Mouse (Mus musculus): Measurements from ENCODE around the gene Clpsl2. TPM values are rescaled to one million over a fixed set of nuclear protein-coding genes. Genes with fewer than 3 reads are reported as not detected.

The Clpsl2 gene
- polyA plus RNA-seq, 1 experiment from 2014 or later, result not detected

DNA sequence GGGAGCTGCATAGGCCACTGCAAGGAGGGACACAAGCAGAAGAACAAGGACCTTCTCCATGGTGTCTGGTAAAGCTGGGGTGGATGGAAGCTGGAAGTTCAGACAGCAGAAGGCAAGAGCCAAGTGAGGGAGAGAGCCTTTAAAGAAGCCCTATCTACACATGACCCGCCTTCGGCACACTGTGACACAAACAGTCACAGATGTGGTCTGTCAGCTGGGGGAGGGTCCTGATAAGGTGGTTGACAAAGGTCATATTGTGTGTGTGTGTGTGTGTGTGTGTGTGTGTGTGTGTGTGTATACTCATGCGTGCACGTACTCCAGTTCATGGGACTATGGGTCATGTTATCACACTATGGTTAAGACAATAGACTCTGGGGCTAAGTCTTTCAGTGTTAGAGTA lies 11.4 kb downstream of the Clpsl2 start, which contains the start of gene Clps:
Gene Clps (minus strand): TSS at position 169 of the 400 bp plus-strand sequence.
- ATAC-seq (replicated peaks; ENCODE audit: low FRiP score), result no peak
- Histone ChIP-seq H3K4me2 (no peak within 1 kb of the TSS), H3K36me3 (ENCODE audit: control insufficient read depth, insufficient read depth, low read length) (no peaks in the 10 kb centered on the region), H3K27me3 (replicated peaks; ENCODE audit: control insufficient read depth, insufficient read depth, low read length) (no peaks in the 10 kb centered on the region), H3K4me1 (replicated peaks; ENCODE audit: control insufficient read depth, insufficient read depth, low read length) (peaks cover 7% of the 10 kb centered on the region; the same call in 1 of the 2 replicates), H3K9ac (ENCODE audit: low read depth, low read length) (no peak within 1 kb of the TSS), H3K9me3 (ENCODE audit: control insufficient read depth, low read length) (no peaks in the 10 kb centered on the region), H3K27ac (ENCODE audit: low read depth, low read length) (no peak within 1 kb of the TSS), H3K4me3 (ENCODE audit: low read depth, low read length) (no peak within 1 kb of the TSS)
- 63% methylated on average over 4 of the region's 4 CpGs for WGBS
- DNase-seq (ENCODE audit: low spot score), result no peak

- Histone ChIP-seq H3K9me3 (ENCODE audit: control insufficient read depth, low read length) (no peaks in the 10 kb centered on the region), H3K36me3 (ENCODE audit: control insufficient read depth, insufficient read depth, low read length) (no peaks in the 10 kb centered on the region), H3K27ac (ENCODE audit: low read depth, low read length) (no peak overlapping the region), H3K9ac (ENCODE audit: low read depth, low read length) (no peak overlapping the region), H3K4me1 (replicated peaks; ENCODE audit: control insufficient read depth, insufficient read depth, low read length) (peaks cover 5% of the 10 kb centered on the region; the same call in 1 of the 2 replicates), H3K27me3 (replicated peaks; ENCODE audit: control insufficient read depth, insufficient read depth, low read length) (no peaks in the 10 kb centered on the region), H3K4me3 (ENCODE audit: low read depth, low read length) (no peak overlapping the region), H3K4me2 (no peak overlapping the region)
- WGBS, result 56% methylated on average over 7 of the region's 7 CpGs
- ATAC-seq (replicated peaks; ENCODE audit: low FRiP score) (no peak), DNase-seq (ENCODE audit: low spot score) (no peak)
Measured at GRCm38 (mm10) chr17:28561613-28562012, 12.4 kb downstream of the Clpsl2 start.

DNA sequence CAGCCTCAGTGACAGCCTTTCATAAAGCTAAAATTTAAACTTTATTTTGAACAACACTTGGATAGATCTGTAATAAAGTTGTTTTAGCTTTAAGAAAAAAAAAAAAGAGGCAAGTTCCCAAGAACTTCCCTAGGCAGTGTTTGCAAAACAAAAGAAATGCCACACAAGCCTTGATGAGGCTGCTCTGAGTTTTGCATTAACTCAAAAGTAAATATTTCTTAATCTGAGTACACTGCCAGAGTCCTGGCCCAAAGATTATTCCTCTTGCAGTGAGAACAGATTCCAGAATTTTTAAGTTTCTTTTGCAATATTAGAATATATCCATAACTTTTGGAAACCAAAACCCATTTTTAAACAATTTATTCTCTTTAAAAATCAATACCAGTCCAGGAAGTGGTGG lies 16.0 kb downstream of the Clpsl2 start:
- H3K27ac ChIP-seq (ENCODE audit: low read depth, low read length), result no peak overlapping the region
- no peaks in the 10 kb centered on the region for H3K27me3 ChIP-seq (replicated peaks; ENCODE audit: control insufficient read depth, insufficient read depth, low read length)
- no peak overlapping the region for H3K4me3 ChIP-seq (ENCODE audit: low read depth, low read length)
- H3K9ac ChIP-seq (ENCODE audit: low read depth, low read length), result no peak overlapping the region
- DNase-seq (ENCODE audit: low spot score) (no peak), ATAC-seq (replicated peaks; ENCODE audit: low FRiP score) (no peak)
- H3K36me3 ChIP-seq (ENCODE audit: control insufficient read depth, insufficient read depth, low read length), result no peaks in the 10 kb centered on the region
- no peaks in the 10 kb centered on the region for H3K9me3 ChIP-seq (ENCODE audit: control insufficient read depth, low read length)
- H3K4me2 ChIP-seq, result no peak overlapping the region
- H3K4me1 ChIP-seq (replicated peaks; ENCODE audit: control insufficient read depth, insufficient read depth, low read length), result no peaks in the 10 kb centered on the region

GRCm38 (mm10) chr17:28567541-28567940 lies 18.3 kb downstream of the Clpsl2 start:
- no peak overlapping the region for H3K4me2 ChIP-seq
- no peaks in the 10 kb centered on the region for H3K27me3 ChIP-seq (replicated peaks; ENCODE audit: control insufficient read depth, insufficient read depth, low read length)
- no peak for ATAC-seq (replicated peaks; ENCODE audit: low FRiP score)
- no peak overlapping the region for H3K27ac ChIP-seq (ENCODE audit: low read depth, low read length)
- no peak overlapping the region for H3K4me3 ChIP-seq (ENCODE audit: low read depth, low read length)
- WGBS, result 46% methylated on average over 3 of the region's 3 CpGs
- no peak overlapping the region for H3K9ac ChIP-seq (ENCODE audit: low read depth, low read length)
- no peaks in the 10 kb centered on the region for H3K36me3 ChIP-seq (ENCODE audit: control insufficient read depth, insufficient read depth, low read length)
- no peaks in the 10 kb centered on the region for H3K4me1 ChIP-seq (replicated peaks; ENCODE audit: control insufficient read depth, insufficient read depth, low read length)
- DNase-seq (ENCODE audit: low spot score), result no peak
- H3K9me3 ChIP-seq (ENCODE audit: control insufficient read depth, low read length), result no peaks in the 10 kb centered on the region

- Histone ChIP-seq H3K27ac (ENCODE audit: low read depth, low read length) (no peak overlapping the region), H3K36me3 (ENCODE audit: control insufficient read depth, insufficient read depth, low read length) (no peaks in the 10 kb centered on the region), H3K9me3 (ENCODE audit: control insufficient read depth, low read length) (no peaks in the 10 kb centered on the region), H3K9ac (ENCODE audit: low read depth, low read length) (no peak overlapping the region), H3K4me2 (no peak overlapping the region), H3K4me1 (replicated peaks; ENCODE audit: control insufficient read depth, insufficient read depth, low read length) (no peaks in the 10 kb centered on the region), H3K4me3 (ENCODE audit: low read depth, low read length) (no peak overlapping the region), H3K27me3 (replicated peaks; ENCODE audit: control insufficient read depth, insufficient read depth, low read length) (peaks cover 6% of the 10 kb centered on the region; the same call in 1 of the 2 replicates)
- no peak for ATAC-seq (replicated peaks; ENCODE audit: low FRiP score)
- DNase-seq (ENCODE audit: low spot score), result no peak
- 71% methylated on average over 3 of the region's 3 CpGs for WGBS
Measured at GRCm38 (mm10) chr17:28571868-28572267, 22.7 kb downstream of the Clpsl2 start.

DNA sequence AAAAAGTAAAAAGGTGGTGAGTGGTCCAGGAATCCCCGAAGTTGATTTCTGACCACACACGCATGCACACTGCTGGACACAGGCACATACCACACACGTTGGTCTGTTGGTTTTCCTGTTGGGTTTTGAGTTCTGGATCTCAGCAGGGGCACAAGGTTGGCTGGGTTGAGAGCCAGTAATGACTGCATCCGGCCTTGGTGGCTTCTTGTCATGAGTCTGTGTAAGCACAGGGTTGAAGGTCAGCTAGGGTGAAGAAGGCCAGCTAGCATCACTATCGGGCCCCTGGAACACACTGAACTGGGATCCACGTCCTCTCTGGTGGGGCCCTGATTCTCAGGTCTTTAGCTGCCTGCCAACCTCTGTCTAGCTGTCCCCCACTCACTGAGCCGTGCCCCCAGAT lies 23.3 kb downstream of the Clpsl2 start:
- Histone ChIP-seq H3K9ac (ENCODE audit: low read depth, low read length) (no peak overlapping the region), H3K27me3 (replicated peaks; ENCODE audit: control insufficient read depth, insufficient read depth, low read length) (peaks cover 6% of the 10 kb centered on the region; the same call in 1 of the 2 replicates), H3K9me3 (ENCODE audit: control insufficient read depth, low read length) (no peaks in the 10 kb centered on the region), H3K4me3 (ENCODE audit: low read depth, low read length) (no peak overlapping the region), H3K4me2 (no peak overlapping the region), H3K27ac (ENCODE audit: low read depth, low read length) (no peak overlapping the region), H3K36me3 (ENCODE audit: control insufficient read depth, insufficient read depth, low read length) (no peaks in the 10 kb centered on the region), H3K4me1 (replicated peaks; ENCODE audit: control insufficient read depth, insufficient read depth, low read length) (no peaks in the 10 kb centered on the region)
- WGBS, result 79% methylated on average over 7 of the region's 7 CpGs
- no peak for ATAC-seq (replicated peaks; ENCODE audit: low FRiP score)
- no peak for DNase-seq (ENCODE audit: low spot score)

DNA sequence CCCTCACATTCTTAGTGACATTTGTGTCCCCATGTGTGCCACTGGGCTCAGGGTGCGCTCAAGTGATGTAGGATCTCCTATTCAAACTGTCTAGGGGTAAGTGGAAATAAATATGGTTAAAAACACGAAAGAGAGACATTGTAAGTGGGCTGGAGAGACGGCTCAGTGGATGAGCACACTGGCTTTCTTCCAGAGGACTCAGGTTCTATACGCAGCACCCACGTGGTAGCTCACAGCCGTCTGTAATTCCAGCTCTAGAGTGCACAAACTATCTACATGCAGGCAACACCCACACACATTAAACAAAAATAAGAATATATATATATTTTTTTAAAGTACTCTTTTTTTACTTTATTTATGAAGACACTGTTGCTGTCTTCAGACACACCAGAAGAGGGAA lies 23.7 kb downstream of the Clpsl2 start:
- no peak for ATAC-seq (replicated peaks; ENCODE audit: low FRiP score)

DNA sequence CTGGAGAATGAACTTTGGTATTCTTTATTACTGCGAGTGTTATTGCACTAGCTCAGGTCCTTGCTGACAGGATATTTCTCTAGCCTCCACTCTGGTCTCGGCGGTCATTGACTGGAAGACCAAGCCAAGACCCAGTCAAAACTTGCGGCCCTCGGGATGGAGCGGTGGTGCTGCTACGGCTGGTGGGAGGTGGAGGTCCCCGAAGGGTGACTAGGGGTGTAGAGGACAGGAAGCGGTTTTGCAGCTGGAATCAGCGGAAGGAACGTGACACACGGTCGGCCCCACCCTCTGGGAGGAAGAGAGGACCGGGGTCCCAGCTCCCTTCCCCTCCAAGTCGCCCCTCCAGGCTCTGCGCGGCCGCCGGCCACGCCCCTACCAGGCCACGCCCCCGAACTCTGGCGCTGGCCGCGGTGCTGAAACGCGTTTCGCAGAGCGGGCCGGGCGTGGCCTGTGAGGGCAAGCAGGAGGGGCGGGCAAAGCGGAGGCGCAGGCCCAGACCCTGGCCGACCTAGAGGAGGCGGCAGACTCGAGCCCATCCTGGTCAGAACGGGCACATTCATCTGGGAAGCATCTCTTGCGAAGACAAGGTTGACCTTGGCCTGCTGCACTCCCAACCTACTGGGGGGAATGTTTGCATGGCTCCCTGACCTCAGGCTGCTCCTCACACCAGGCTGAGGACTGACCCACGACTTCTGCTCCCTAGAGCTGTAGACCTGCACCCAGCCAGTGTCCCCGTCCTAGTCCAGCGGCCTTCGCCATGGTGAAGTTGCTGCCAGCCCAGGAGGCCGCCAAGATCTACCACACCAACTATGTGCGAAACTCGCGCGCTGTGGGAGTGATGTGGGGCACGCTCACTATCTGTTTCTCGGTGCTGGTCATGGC lies 26.3 kb downstream of the Clpsl2 start, which contains the start of gene Lhfpl5:
Gene Lhfpl5 (plus strand): TSS at position 398 of the 882 bp plus-strand sequence.
- Histone ChIP-seq H3K4me1 (replicated peaks; ENCODE audit: control insufficient read depth, insufficient read depth, low read length) (0 out of 2 replicates have a peak, but pooled peaks cover under 1% of the 10 kb centered on the region), H3K9me3 (ENCODE audit: control insufficient read depth, low read length) (no peaks in the 10 kb centered on the region), H3K4me2 (peak within 1 kb of the TSS; percentile 58), H3K36me3 (ENCODE audit: control insufficient read depth, insufficient read depth, low read length) (no peaks in the 10 kb centered on the region), H3K9ac (ENCODE audit: low read depth, low read length) (no peak within 1 kb of the TSS), H3K27ac (ENCODE audit: low read depth, low read length) (no peak within 1 kb of the TSS), H3K27me3 (replicated peaks; ENCODE audit: control insufficient read depth, insufficient read depth, low read length) (peaks cover 6% of the 10 kb centered on the region; the same call in 1 of the 2 replicates), H3K4me3 (ENCODE audit: low read depth, low read length) (peak within 1 kb of the TSS; percentile 36)
- DNase-seq (ENCODE audit: low spot score) (peak; percentile 79), ATAC-seq (replicated peaks; ENCODE audit: low FRiP score) (peak; percentile 66; the same call in 1 of the 2 replicates)
- WGBS, result 16% methylated on average over 50 of the region's 50 CpGs

More for the DNA sequence above, 23.7 kb downstream of the Clpsl2 start:
- no peak overlapping the region for H3K27ac ChIP-seq (ENCODE audit: low read depth, low read length)
- no peak overlapping the region for H3K4me2 ChIP-seq
- no peaks in the 10 kb centered on the region for H3K9me3 ChIP-seq (ENCODE audit: control insufficient read depth, low read length)
- 68% methylated on average over 6 of the region's 6 CpGs for WGBS
- H3K36me3 ChIP-seq (ENCODE audit: control insufficient read depth, insufficient read depth, low read length), result no peaks in the 10 kb centered on the region
- no peak for DNase-seq (ENCODE audit: low spot score)
- H3K4me1 ChIP-seq (replicated peaks; ENCODE audit: control insufficient read depth, insufficient read depth, low read length), result no peaks in the 10 kb centered on the region
- H3K4me3 ChIP-seq (ENCODE audit: low read depth, low read length), result no peak overlapping the region
- peaks cover 6% of the 10 kb centered on the region; the same call in 1 of the 2 replicates for H3K27me3 ChIP-seq (replicated peaks; ENCODE audit: control insufficient read depth, insufficient read depth, low read length)
- no peak overlapping the region for H3K9ac ChIP-seq (ENCODE audit: low read depth, low read length)

All from liver, embryonic 11.5 days (tissue).